Mouse (Mus musculus) kidney, adult 2 months (tissue): ENCODE data around the gene Galnt18. TPM values are rescaled to one million over a fixed set of nuclear protein-coding genes. Genes with fewer than 3 reads are reported as not detected.

ENCODE experiments used
- DNase-seq: peaks from one replicate; pipeline ENCODE4 v3.0.0; 2021
- H3K27ac ChIP-seq: fragments of 200-500 bp; 2 replicates; pipeline ENCODE4 v1.5.1; 2012; ENCODE audit warnings: low read depth, low read length, control low read depth, inconsistent platforms; ENCODE audit not compliant: insufficient read depth
- H3K27me3 ChIP-seq: fragments of 200-500 bp; replicated peaks from 2 replicates; pipeline ENCODE4 v1.6.1; 2012; ENCODE audit warnings: mild to moderate bottlenecking, moderate library complexity, low read length, inconsistent platforms; ENCODE audit not compliant: control insufficient read depth, insufficient read depth
- H3K36me3 ChIP-seq: fragments of 200-500 bp; 2 replicates; pipeline ENCODE4 v1.6.1; 2012; ENCODE audit warnings: mild to moderate bottlenecking, moderate library complexity, low read length, inconsistent platforms; ENCODE audit not compliant: control insufficient read depth, insufficient read depth
- H3K4me1 ChIP-seq: fragments of 200-500 bp; 2 replicates; pipeline ENCODE4 v1.6.1; 2011; ENCODE audit warnings: low read length; ENCODE audit not compliant: control insufficient read depth, insufficient read depth
- H3K4me3 ChIP-seq: fragments of 200-500 bp; 2 replicates; pipeline ENCODE4 v1.5.1; 2011; ENCODE audit warnings: mild to moderate bottlenecking, low read depth, low read length, control low read depth; ENCODE audit not compliant: insufficient read depth
- CTCF ChIP-seq: fragments of 200-500 bp; conservative IDR thresholded peaks from 2 replicates; pipeline ENCODE4 v1.5.1; 2011; ENCODE audit warnings: low read depth, mild to moderate bottlenecking, control low read depth, low read length, moderate library complexity, mixed read lengths; ENCODE audit not compliant: insufficient read depth, insufficient read length
- POLR2A ChIP-seq: fragments of 200-500 bp; IDR thresholded peaks from one replicate; pipeline ENCODE4 v1.6.1; 2011; ENCODE audit warnings: low read depth, low read length, control low read depth
- WGBS: fragments of 180-500 bp; shearing (Covaris S2); methylation state at CpG from one replicate; pipeline ENCODE4 v1.1.7; 2018; 5-methylcytosine and 5-hydroxymethylcytosine counted together
- polyA plus RNA-seq: library from polyadenylated mRNA; depleted of rRNA; stranded (reverse); fragments of >200 nt; gene quantifications from 2 replicates; pipeline ENCODE4 v1.2.3, GENCODE M21; 2012; rRNA removed

Galnt18 gene
- polyA plus RNA-seq, 1 experiment, result 34.9 TPM

DNA sequence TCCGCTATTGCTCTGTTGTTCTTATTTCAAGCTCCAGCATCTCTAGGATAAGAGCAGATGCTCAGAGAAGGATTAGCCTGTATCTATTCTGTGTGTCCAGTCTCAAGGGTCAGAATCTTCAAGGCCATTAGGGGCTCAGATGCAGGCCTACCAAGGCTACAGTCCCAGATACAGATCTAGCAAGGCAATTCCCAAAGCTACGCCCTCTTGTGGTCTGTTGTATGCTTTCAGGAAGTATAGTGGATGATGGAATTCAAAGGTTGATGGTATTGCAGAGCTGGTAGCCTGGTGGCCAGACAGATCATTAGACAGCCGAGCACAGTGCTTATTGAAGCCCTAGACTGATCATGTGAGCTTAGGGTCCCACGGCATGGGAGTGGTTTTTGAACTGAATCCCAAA lies 320.1 kb downstream of the Galnt18 start:
- no peak for TF ChIP-seq POLR2A
- TF ChIP-seq CTCF, result no peak
- H3K4me3 ChIP-seq, result no peak overlapping the region
- no peak for DNase-seq
- H3K36me3 ChIP-seq, result no peaks in the 10 kb centered on the region
- H3K27ac ChIP-seq, result no peak overlapping the region
- WGBS, result 94% methylated on average over 4 of the region's 4 CpGs
- H3K27me3 ChIP-seq, result no peaks in the 10 kb centered on the region
- no peaks in the 10 kb centered on the region for H3K4me1 ChIP-seq

DNA sequence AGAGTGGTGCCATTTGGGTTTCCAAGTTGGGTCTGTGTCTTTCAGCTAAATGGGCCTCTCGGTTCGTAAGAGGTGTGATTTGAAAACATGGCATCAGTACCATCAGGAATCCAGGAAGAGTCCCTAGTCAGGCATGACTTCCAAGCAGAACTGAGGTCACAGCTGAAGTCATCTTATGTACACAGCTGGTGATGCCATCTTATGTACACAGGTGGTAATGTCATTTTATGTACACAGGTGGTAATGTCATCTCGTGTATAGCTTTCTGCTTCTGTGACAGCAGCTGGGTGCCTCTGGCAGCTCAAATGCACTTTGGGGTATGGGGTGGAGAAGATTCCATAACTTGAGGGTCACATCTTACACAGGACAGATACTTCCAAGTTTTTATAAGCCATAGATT lies 323.8 kb downstream of the Galnt18 start:
- 82% methylated on average over 3 of the region's 3 CpGs for WGBS
- Histone ChIP-seq H3K4me1 (no peaks in the 10 kb centered on the region), H3K27me3 (no peaks in the 10 kb centered on the region), H3K36me3 (no peaks in the 10 kb centered on the region), H3K4me3 (no peak overlapping the region), H3K27ac (no peak overlapping the region)
- TF ChIP-seq POLR2A (no peak), CTCF (no peak)
- no peak for DNase-seq

DNA sequence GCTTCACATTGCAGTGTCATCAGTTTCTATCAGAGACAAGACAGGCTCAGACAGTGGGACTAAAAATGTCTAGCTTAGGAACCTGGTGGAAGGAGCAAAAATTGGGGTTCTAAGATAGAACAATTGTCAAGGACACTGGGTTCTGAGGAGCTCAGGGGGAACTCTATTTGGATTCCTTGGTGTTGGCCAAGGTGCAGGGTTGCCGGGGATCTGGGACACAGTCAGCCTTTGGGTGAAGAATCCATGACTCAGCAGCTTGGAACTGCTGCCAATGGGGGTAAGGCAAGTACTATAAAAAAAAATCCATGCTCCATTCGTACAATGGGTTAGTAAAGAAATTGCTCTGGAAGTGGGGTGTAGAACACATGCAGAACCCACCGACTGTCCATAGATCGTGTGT lies 324.2 kb downstream of the Galnt18 start:
- TF ChIP-seq POLR2A (no peak), CTCF (no peak)
- Histone ChIP-seq H3K27ac (no peak overlapping the region), H3K4me1 (no peaks in the 10 kb centered on the region), H3K4me3 (no peak overlapping the region), H3K36me3 (no peaks in the 10 kb centered on the region), H3K27me3 (no peaks in the 10 kb centered on the region)
- 88% methylated on average over 4 of the region's 4 CpGs for WGBS
- no peak for DNase-seq

DNA sequence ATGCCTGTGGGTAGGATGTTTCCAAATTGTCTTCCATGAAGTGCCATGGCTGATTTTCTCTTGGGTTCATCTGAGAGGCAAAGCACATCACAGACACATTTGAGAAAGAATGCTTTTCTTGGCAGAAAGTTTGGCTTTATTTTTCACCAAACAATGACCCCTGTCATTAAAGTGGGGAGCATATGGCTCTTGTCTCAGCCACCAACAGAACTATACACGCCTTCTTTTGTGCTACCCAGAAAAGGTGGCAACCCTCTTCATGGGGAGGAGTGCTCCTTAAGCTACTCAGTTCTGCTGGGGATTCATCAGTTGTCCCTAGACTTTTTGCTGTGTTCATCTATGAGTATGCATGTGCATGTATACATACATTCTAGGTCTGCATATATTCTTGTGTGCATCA lies 327.8 kb downstream of the Galnt18 start:
- TF ChIP-seq POLR2A (no peak), CTCF (no peak)
- no peak overlapping the region for H3K4me3 ChIP-seq
- WGBS, result 57% methylated on average over 1 of the region's 1 CpGs
- no peak for DNase-seq
- H3K27ac ChIP-seq, result no peak overlapping the region
- H3K4me1 ChIP-seq, result no peaks in the 10 kb centered on the region
- H3K36me3 ChIP-seq, result no peaks in the 10 kb centered on the region
- no peaks in the 10 kb centered on the region for H3K27me3 ChIP-seq

DNA sequence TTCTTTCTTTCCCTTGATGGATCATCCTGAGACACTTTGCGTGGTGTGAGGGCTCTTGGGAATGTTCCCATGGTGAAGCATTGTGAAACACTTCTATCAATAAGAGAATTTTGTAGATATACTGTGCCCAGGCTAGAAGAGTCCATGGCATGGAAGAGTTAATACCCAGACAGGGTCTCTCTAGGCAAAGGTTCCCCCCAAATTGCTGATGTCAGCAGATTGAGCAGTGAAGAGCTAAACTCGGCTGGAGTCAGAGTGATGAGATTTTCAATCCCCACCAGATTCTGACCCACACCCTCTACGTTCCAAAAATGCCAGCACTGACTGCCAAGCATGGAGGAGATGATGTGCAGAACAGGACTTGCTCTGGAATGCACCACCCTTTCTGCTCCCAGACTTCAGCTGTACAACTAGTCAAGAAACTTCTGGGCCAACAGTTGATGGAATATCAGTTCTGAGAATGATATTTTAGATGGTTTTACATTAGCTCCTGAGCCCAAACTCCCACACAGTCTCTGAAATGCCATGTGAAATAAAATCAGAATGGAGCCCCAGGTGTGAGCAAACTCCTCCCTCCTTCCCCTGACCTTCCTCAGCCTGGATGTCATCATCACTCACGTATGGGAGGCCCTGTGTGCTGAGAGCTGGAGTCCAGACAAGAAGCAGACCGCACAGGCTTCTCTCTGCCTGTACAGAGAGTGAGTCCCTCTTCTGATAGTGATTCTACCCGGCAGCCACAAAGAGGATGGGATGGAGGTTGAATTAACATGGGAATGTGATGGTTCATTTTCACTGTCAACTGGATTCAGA lies 329.3 kb downstream of the Galnt18 start:
- TF ChIP-seq POLR2A (no peak), CTCF (no peak)
- 63% methylated on average over 6 of the region's 6 CpGs for WGBS
- H3K36me3 ChIP-seq, result no peaks in the 10 kb centered on the region
- H3K27me3 ChIP-seq, result no peaks in the 10 kb centered on the region
- no peak overlapping the region for H3K4me3 ChIP-seq
- H3K27ac ChIP-seq, result no peak overlapping the region
- H3K4me1 ChIP-seq, result no peaks in the 10 kb centered on the region
- DNase-seq, result no peak

DNA sequence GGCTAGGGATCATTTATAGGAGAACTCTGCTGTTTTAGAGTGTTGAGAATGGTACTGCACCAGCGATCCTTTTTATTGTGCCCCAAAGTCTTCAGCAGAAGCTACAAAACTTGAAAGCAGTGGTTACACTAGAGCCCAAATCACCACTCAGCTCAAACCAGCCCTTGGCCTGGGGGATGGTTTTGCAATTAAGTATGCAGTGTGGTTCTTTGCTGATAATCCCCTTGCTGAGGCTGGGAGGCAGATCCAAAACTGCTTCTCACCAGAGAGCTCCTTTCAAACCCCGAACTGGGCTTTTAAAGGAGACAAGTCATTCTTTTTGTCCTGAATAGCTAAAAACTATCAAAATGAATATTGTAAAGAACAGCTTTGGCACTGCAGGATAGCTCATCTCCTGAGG lies 346.6 kb downstream of the Galnt18 start:
- Histone ChIP-seq H3K4me3 (no peak overlapping the region), H3K36me3 (no peaks in the 10 kb centered on the region), H3K27ac (no peak overlapping the region), H3K4me1 (no peaks in the 10 kb centered on the region), H3K27me3 (no peaks in the 10 kb centered on the region)
- 69% methylated on average over 2 of the region's 2 CpGs for WGBS
- TF ChIP-seq CTCF (no peak), POLR2A (no peak)
- DNase-seq, result no peak

DNA sequence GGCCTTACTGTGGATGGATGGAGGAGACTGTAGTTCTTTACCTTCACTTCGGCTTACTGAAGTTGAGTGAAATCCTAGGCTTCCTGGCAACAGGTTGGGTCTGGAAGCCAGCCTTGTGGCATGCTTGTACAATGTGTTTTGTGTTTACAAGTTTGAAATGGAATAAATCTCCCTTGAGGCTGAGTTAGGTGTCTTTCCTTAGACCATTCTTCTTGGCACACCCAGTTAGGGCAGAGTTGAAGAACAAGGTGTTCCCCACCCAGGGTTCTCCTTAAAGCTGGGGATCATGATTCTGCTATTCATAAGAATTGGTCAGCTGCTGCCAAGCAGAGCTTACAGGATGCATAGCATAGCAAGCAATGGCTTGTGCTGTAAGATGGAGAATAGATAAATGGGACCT lies 352.4 kb downstream of the Galnt18 start:
- Histone ChIP-seq H3K27me3 (no peaks in the 10 kb centered on the region), H3K27ac (no peak overlapping the region), H3K36me3 (no peaks in the 10 kb centered on the region), H3K4me3 (no peak overlapping the region), H3K4me1 (no peaks in the 10 kb centered on the region)
- TF ChIP-seq CTCF (no peak), POLR2A (no peak)
- DNase-seq, result no peak
- 94% methylated on average over 1 of the region's 1 CpGs for WGBS

Other genes with a start within 250 kb of the Galnt18 start
- gene Usp47, start 243.5 kb upstream of the Galnt18 start, polyA plus RNA-seq, result 11.5 and 15.5 TPM in 2 replicates